Mouse (Mus musculus): ENCODE measurements around the gene Irf2bp1.

Gene Irf2bp1

GRCm38 (mm10) chr7:19003902-19004630, at the start of gene Irf2bp1:
Gene Irf2bp1, plus strand, starts transcription at chr7:19004044.
- peak; percentile 92 for DNase-seq (ENCODE audit: extremely low spot score, low spot score)

DNA sequence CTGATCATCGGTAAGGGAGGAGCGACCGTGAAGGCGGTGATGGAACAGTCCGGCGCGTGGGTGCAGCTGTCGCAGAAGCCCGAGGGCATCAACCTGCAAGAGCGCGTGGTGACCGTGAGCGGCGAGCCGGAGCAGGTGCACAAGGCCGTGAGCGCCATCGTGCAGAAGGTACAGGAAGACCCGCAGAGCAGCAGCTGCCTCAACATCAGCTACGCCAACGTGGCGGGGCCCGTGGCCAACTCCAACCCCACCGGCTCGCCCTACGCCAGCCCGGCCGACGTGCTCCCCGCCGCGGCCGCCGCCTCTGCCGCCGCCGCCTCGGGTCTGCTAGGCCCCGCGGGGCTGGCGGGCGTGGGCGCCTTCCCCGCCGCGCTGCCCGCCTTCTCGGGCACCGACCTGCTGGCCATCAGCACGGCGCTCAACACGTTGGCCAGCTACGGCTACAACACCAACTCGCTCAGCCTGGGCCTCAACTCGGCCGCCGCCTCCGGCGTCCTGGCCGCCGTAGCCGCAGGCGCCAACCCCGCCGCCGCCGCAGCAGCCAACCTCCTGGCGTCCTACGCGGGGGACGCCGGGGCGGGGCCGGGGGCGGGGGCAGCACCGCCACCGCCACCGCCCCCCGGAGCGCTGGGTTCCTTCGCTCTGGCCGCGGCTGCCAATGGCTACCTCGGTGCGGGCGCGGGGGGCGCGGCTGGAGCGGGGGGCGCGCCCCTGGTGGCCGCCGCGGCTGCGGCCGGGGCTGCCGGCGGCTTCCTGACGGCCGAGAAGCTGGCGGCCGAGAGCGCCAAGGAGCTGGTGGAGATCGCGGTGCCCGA, 46.1 kb upstream of the Irf2bp1 start:
- peak; percentile 69 for DNase-seq (ENCODE audit: extremely low spot score, low spot score)

- no peak for DNase-seq (ENCODE audit: extremely low spot score, low spot score)
Measured at GRCm38 (mm10) chr7:18958384-18958766, 45.5 kb upstream of the Irf2bp1 start.

DNA sequence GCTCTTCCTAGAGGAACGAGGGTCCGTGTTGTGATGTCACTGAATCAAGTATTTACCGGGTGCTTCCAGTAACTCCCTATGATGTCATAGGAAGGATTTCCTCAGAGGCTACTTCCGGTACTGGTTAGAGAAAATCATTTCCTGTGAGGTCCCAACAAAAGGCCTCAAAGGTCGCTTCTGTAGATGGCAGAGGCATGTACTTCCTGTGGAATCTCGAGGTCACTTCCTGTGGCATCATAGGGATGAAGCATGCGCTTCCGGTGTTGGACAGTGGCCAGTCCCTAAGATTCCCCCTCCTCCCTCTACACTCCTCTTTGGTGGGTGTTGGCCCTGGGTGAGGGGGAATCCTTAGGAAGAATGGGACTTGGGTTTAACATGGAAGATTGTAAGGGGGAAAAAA, 44.4 kb upstream of the Irf2bp1 start:
- DNase-seq (ENCODE audit: extremely low spot score, low spot score), result no peak

GRCm38 (mm10) chr7:18962171-18962792, 41.6 kb upstream of the Irf2bp1 start:
- peak; percentile 33 for DNase-seq (ENCODE audit: extremely low spot score, low spot score)

DNA sequence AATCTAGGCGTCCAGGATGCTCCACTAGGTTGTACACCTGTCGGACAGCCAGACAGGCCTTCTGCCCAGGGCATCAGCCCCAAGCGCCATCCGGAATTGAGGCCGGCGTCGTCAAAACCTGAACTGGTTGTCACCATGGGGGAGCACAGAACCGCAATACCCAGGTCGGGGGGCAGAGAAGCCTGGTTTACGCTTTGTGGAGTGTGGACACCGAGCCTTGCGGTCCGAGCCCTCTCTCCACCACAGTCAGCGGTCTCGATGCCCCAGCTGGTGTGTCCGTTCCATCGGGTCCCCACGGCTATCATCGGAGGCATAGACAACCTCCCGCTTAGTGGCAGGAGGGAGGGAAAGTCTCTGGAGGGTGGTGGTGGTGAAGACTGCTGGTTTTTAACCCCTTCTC, 41.0 kb upstream of the Irf2bp1 start:
- DNase-seq (ENCODE audit: extremely low spot score, low spot score), result peak; percentile 42

- no peak for DNase-seq (ENCODE audit: extremely low spot score, low spot score)
Measured at GRCm38 (mm10) chr7:18963294-18963843, 40.5 kb upstream of the Irf2bp1 start.

- DNase-seq (ENCODE audit: extremely low spot score, low spot score), result no peak
Measured at GRCm38 (mm10) chr7:18965312-18965711, 38.5 kb upstream of the Irf2bp1 start.

DNA sequence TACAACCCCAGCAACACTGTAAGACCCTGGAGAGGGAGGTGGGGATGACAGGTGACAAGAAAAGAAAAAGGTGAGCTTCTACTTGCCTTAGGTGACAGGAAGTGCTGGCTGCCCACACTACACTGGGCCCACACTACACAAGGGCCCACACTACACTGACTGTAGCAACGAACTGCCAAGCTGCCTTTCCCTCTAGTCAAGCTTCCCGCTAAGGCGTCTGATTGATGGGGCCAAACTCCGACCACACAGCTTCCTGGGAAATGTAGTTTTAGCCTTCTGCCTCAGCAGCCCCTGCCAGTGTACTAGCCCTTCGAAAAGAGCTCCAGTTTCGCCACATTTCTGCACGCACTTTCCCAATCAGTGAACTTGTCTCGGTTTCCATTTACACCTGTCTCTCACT, 36.2 kb upstream of the Irf2bp1 start:
- DNase-seq (ENCODE audit: extremely low spot score, low spot score), result no peak

GRCm38 (mm10) chr7:18970956-18971355, 32.9 kb upstream of the Irf2bp1 start:
- no peak for DNase-seq (ENCODE audit: extremely low spot score, low spot score)

GRCm38 (mm10) chr7:18978381-18978780, 25.5 kb upstream of the Irf2bp1 start:
- DNase-seq (ENCODE audit: extremely low spot score, low spot score), result no peak

- no peak for DNase-seq (ENCODE audit: extremely low spot score, low spot score)
Measured at GRCm38 (mm10) chr7:18986503-18986902, 17.3 kb upstream of the Irf2bp1 start.

- DNase-seq (ENCODE audit: extremely low spot score, low spot score), result no peak
Measured at GRCm38 (mm10) chr7:18987100-18987499, 16.7 kb upstream of the Irf2bp1 start, which contains the start of gene Nanos2. Gene Nanos2, plus strand, starts transcription at chr7:18987400.

DNA sequence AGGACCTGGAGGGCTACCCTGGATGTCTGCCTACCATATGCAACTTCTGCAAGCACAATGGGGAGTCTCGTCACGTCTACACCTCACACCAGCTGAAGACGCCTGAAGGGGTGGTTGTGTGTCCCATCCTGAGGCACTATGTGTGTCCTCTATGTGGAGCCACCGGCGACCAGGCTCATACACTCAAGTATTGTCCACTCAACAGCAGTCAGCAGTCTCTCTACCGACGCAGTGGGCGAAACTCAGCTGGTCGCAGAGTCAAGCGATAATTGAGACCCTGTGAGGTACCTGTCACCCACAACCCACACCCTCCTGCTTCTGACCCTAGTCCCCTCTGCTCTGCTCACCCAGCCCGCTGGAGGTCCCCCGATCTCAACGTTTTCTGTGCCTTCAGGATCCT, 16.1 kb upstream of the Irf2bp1 start:
- DNase-seq (ENCODE audit: extremely low spot score, low spot score), result no peak

DNA sequence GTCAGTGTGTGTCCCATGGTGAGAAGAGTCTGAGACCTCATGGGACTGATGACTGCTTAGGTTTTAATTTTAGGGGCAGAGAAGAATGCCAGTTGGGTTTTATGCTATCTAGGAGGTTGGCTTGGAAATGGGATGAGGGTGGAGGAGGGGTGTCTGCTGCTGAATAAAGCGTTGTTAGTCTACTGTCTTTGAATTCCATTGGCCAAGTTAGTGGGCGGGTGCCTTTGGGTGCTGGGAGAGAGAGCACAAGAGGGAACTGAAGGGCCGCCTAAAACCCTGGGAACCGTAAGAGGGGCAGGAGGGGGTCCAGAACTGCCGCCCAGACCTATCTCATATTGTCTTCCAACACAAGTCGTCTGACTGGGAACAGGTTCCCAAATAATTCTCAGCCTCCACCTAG, 15.1 kb upstream of the Irf2bp1 start:
- DNase-seq (ENCODE audit: extremely low spot score, low spot score), result no peak

GRCm38 (mm10) chr7:18989995-18990394, 13.8 kb upstream of the Irf2bp1 start:
- DNase-seq (ENCODE audit: extremely low spot score, low spot score), result no peak

DNA sequence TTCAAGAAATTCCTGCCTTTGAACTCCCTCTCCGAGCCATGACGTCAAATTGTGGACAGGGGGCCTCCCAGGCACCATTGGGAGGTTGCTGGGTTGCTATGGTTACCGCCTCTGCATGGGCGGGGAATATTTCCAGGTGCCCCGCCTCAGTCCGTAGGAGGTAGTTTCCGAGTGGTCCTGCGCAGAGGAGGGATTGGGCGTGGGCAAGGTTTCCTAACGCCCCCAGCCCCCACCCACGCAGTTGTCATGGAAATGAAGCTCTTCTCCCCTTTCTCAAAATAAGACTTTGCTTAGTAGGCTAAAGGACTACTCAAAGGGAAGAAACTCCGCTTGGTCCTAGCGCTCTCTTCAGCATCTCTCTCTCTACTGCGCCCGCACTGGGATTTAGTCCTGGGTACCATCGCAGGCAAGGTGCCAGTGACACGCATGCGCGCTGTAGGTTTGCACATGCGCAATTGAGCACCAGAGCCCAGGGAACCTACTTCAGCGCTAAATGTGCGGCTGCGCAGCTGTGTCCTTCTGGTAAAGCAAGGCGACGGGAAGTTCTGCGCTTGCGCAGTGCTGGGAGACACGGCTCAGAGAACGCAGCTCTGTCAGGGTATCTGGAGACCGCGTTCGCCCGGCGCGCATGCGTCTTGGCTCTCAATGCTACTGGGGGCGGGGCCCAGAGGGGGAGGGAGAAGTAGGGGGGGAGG, 13.1 kb upstream of the Irf2bp1 start, which contains the start of gene Mypop:
Gene Mypop, plus strand, starts transcription at position 645 of the 695 bp plus-strand sequence.
- DNase-seq (ENCODE audit: extremely low spot score, low spot score), result peak; percentile 100

- peak; percentile 61 for DNase-seq (ENCODE audit: extremely low spot score, low spot score)
Measured at GRCm38 (mm10) chr7:18991660-18992293, 12.1 kb upstream of the Irf2bp1 start.

- DNase-seq (ENCODE audit: extremely low spot score, low spot score), result peak; percentile 55
Measured at GRCm38 (mm10) chr7:18992294-18992675, 11.6 kb upstream of the Irf2bp1 start.

DNA sequence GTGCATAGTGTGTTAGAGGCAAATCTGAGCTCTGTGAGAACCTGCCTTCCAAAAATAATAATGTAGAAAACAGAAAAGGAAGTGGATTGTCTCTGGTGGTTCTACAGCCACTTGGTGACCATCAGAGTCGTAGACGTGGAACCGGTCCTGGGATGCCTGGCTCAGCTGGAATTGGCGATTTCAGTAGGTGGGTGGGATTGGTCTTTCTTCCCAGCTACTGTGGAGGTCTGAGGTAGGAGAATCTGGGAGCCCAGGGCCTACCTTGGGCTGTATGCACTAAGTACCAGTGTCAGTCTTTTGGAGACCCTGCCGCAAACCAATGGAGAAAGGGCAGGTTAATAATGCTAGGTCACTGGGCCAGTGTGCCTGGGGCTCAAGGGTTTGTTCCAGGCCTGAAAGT, 10.8 kb upstream of the Irf2bp1 start:
- DNase-seq (ENCODE audit: extremely low spot score, low spot score), result no peak

DNA sequence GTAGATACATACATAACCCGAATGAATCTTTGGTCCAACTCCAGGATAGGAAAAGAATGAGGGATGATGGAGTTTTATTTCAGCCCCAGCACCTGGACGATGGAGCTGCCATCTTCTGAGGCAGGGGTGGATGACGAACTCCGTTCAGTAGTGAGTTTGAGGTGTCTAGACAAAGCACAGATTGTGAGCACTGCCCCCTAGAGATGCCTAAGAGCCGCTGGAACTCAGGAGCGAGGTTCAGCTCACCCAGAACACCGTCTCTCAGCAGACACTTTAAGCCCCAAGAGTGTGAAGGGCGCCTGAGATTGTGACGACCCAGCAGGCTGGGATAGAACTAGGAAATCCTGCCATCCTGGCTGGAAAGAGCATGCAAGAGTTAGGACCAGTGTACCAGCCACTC, 5.0 kb upstream of the Irf2bp1 start:
- DNase-seq (ENCODE audit: extremely low spot score, low spot score), result no peak

Data from neural tube, embryonic 10.5 days (tissue).